Comparison of ENCODE assay signal across 15 mouse cellular contexts in the genomic region with DNA sequence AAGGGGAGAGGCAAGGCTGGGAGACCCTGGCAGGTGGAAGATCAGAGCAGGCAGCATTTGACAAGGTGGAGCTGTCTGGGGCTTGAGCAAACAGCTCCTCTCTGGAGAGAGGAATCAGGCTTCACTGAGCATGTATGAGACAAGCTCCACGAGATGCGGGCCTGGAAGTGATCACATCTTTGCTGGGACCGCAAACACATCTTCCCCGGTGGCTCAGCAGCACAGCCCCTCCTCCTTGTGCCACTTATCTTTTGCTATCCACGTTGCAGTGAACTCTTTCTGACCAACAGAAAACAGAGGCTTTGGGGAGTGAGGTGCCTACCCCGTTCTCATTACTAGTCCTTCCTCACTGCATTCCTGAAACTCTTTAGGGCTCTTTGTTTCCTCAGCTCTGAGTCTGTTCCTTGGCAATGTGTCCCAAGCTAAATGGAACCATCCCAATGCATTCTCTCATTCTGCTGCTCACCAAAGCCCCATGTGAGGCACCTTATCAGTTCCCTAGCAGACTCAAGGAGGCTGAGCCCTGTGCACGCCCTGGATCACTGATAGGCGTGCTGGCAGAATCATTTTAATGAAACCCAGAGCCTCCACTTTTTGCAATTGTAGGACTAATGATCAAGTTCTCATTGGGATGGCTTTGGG.
DNase-seq lines count a peak whose midpoint lies in the region; ATAC-seq and TF ChIP-seq lines count a peak whose summit lies in the region.
"Had no signal": no experiment of that assay in that cellular context is flagged by ENCODE, and none has a peak within 500 bp of the region (broad histone marks: within the 10 kb centered on the region; RNA-seq: fewer than 3 reads in every experiment).

No protein-coding gene starts in this region.

- DNase-seq in heart, postnatal 25 days (ENCODE audit: low spot score) = no peak
- DNase-seq in spleen, adult 12 weeks (ENCODE audit: low spot score) = peak; percentile 61
- no peak for DNase-seq in spleen, adult 18-20 months
- DNase-seq in cerebellum, adult 18-20 months = no peak
- DNase-seq in lung, postnatal 10 days = no peak
- no peak for DNase-seq in lung, adult 2 months
- DNase-seq: adrenal gland, postnatal 25 days; gastrocnemius, postnatal 14 days; kidney, postnatal 36 days; right cerebral cortex, postnatal 14 days; thymus, postnatal 14 days had no signal

- TF ChIP-seq POLR2A in lung, adult 2 months (IDR thresholded peaks at IDR 0.05; ENCODE audit: borderline replicate concordance, extremely low read depth, low read depth, low read length) = no peak

- H3K9ac ChIP-seq in heart, embryonic 11.5 days (ENCODE audit: low read depth, low read length) = peak overlapping the region; percentile 17; the same call in 1 of the 2 replicates
- peak overlapping the region; percentile 51 for H3K9ac ChIP-seq in liver, embryonic 16.5 days (ENCODE audit: low read depth, low read length)
- H3K9ac ChIP-seq: neural tube, embryonic 13.5 days had no signal

- no peak overlapping the region for H3K4me3 ChIP-seq in heart, embryonic 11.5 days (ENCODE audit: low read depth, low read length)
- H3K4me3 ChIP-seq in liver, embryonic 16.5 days (ENCODE audit: low read depth, low read length) = peak overlapping the region; percentile 44
- H3K4me3 ChIP-seq in lung, adult 2 months (replicated peaks; ENCODE audit: extremely low read depth, low read depth, low read length) = no peak overlapping the region
- H3K4me3 ChIP-seq: neural tube, embryonic 13.5 days had no signal

- H3K27me3 ChIP-seq in heart, embryonic 11.5 days (ENCODE audit: control insufficient read depth, insufficient read depth, low read length) = no peaks in the 10 kb centered on the region
- peaks cover 16% of the 10 kb centered on the region for H3K27me3 ChIP-seq in liver, embryonic 16.5 days (ENCODE audit: control insufficient read depth, insufficient read depth, low read depth, low read length)
- H3K27me3 ChIP-seq: neural tube, embryonic 13.5 days had no signal

- H3K4me1 ChIP-seq in heart, embryonic 11.5 days (ENCODE audit: control insufficient read depth, insufficient read depth, low read length) = peaks cover 18% of the 10 kb centered on the region
- H3K4me1 ChIP-seq in liver, embryonic 16.5 days (ENCODE audit: control insufficient read depth, low read depth, low read length) = peaks cover 26% of the 10 kb centered on the region
- H3K4me1 ChIP-seq in lung, adult 2 months (ENCODE audit: control insufficient read depth, insufficient read depth, low read length) = no peaks in the 10 kb centered on the region

- H3K9me3 ChIP-seq in heart, embryonic 11.5 days (replicated peaks; ENCODE audit: control insufficient read depth, low read length) = no peaks in the 10 kb centered on the region
- no peaks in the 10 kb centered on the region for H3K9me3 ChIP-seq in liver, embryonic 16.5 days (replicated peaks; ENCODE audit: control insufficient read depth, low read length)
- H3K9me3 ChIP-seq: neural tube, embryonic 13.5 days had no signal

- H3K4me2 ChIP-seq in heart, embryonic 11.5 days = peak overlapping the region; percentile 21
- peak overlapping the region; percentile 75 for H3K4me2 ChIP-seq in liver, embryonic 16.5 days (ENCODE audit: low read depth, low read length)
- H3K4me2 ChIP-seq: neural tube, embryonic 13.5 days had no signal

- 16% methylated on average over 8 of the region's 8 CpGs for WGBS in heart, embryonic 11.5 days (ENCODE audit: insufficient replicate concordance)
- 6% methylated on average over 8 of the region's 8 CpGs for WGBS in liver, embryonic 16.5 days (ENCODE audit: insufficient replicate concordance)
- 34% methylated on average over 8 of the region's 8 CpGs for WGBS in lung, adult 2 months

- H3K27ac ChIP-seq in heart, embryonic 11.5 days (ENCODE audit: low read depth, low read length) = peak overlapping the region; percentile 66
- peak overlapping the region; percentile 96 for H3K27ac ChIP-seq in liver, embryonic 16.5 days (ENCODE audit: low read length)
- H3K27ac ChIP-seq: neural tube, embryonic 13.5 days had no signal

- no peaks in the 10 kb centered on the region for H3K36me3 ChIP-seq in heart, embryonic 11.5 days (ENCODE audit: control insufficient read depth, insufficient read depth, low read length)
- no peaks in the 10 kb centered on the region for H3K36me3 ChIP-seq in liver, embryonic 16.5 days (ENCODE audit: control insufficient read depth, insufficient read depth)
- H3K36me3 ChIP-seq: neural tube, embryonic 13.5 days had no signal

- no peak for TF ChIP-seq CTCF in lung, adult 2 months (IDR thresholded peaks at IDR 0.05; ENCODE audit: insufficient read depth, low read length)

- ATAC-seq in heart, embryonic 11.5 days (replicated peaks; ENCODE audit: insufficient number of reproducible peaks, low FRiP score, low TSS enrichment) = peak; percentile 79
- peak; percentile 98 for ATAC-seq in liver, embryonic 16.5 days (ENCODE audit: low read depth)
- ATAC-seq: lung, postnatal 0 days had no signal

- intact Hi-C loops in heart, postnatal 25 days (cut with DNase I) = no loop called here
